ENCODE assay signal across 1 mouse cellular context in the genomic region with DNA sequence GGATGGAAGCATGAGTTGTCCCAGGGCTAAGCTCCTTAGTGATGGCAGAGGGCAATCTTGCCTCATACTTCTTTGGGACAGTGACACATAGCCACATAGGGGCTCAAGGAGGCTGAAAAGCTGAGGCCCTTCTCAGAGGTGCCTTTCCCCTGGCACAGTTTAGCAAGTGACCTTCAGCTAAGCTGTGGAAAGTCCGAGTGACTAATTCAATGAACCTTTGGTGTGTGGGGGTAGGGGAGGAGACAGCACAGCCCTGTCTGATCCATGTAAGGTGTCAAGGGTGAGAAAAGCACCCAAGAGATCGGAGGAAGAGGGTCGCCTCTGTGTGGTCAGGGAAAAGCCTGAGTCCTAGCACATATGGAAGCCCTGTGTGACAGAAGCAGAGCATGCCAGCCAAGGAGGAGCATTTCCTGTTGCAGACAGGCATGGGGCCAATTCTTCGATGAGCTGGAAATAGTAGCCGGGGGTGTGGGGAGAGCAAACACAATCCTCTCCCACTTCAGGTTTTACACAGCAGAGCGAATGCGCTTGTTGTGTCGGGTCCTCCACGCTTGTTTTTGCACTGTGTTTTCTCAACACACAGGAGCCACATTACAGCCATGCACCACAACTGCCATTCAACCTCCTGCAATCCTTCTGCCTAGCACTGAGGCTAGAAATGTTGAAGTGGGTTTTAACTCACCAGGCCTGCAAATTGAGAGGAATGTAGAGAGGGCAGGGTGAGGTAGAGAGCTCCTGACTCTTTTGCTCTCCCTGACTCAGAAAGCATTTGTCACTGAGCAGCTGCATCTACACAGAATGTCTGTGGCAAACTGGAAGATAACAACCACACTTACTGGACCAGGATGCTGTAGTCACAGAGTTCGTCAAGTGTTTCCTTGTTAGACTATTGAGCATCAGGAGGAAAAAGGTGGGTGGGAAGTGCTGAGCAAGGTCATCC.
TF ChIP-seq lines count a peak whose summit lies in the region.

No protein-coding gene starts in this region.

TF ChIP-seq in CH12.LX, 34 proteins besides CTCF, POLR2A, EP300 and RAD21 (continued from another document):
- TF ChIP-seq ZKSCAN1 (IDR thresholded peaks at IDR 0.05; ENCODE audit: borderline replicate concordance, low read depth, low read length) (no peak), CHD1 (IDR thresholded peaks at IDR 0.05; ENCODE audit: low read depth, low read length) (peak; percentile 53; the same call in 1 of the 2 replicates), PAX5 (IDR thresholded peaks at IDR 0.05; ENCODE audit: low read length) (no peak), USF2 (conservative IDR thresholded peaks at IDR 0.05; ENCODE audit: low read depth, low read length) (no peak), USF1 (IDR thresholded peaks at IDR 0.05; ENCODE audit: low read depth, low read length) (no peak), IRF4 (IDR thresholded peaks at IDR 0.05; ENCODE audit: low read depth, low read length) (peak; percentile 94), JUN (IDR thresholded peaks at IDR 0.05; ENCODE audit: insufficient read depth, low read depth, low read length) (peak; percentile 52; the same call in 1 of the 2 replicates), MEF2A (IDR thresholded peaks at IDR 0.05; ENCODE audit: borderline replicate concordance, low read depth, low read length) (peak; percentile 67), CHD2 (IDR thresholded peaks at IDR 0.05; ENCODE audit: low read length) (peak; percentile 85)
TF ChIP-seq in CH12.LX: peak in this region for 20.
